Mouse (Mus musculus) liver, embryonic 15.5 days (tissue): Measurements from ENCODE around the gene Nrd1. TPM values are rescaled to one million over a fixed set of nuclear protein-coding genes. Genes with fewer than 3 reads are reported as not detected.

Experiments
- ATAC-seq: fragments of 200-750 bp; cut with Nextera tagmentation; 2 replicates; pipeline ENCODE4 v1.8.0; 2017; ENCODE audit warnings: moderate number of reproducible peaks, mild to moderate bottlenecking, moderate library complexity; ENCODE audit not compliant: insufficient read depth
- H3K27ac ChIP-seq: fragments of 300-500 bp; sonication (generic); replicated peaks from 2 replicates; pipeline ENCODE4 v1.5.1; 2015; ENCODE audit warnings: mild to moderate bottlenecking, inconsistent platforms
- H3K27me3 ChIP-seq: fragments of 300-500 bp; sonication (generic); 2 replicates; pipeline ENCODE4 v1.6.1; 2015; ENCODE audit warnings: mild to moderate bottlenecking, inconsistent platforms
- H3K36me3 ChIP-seq: fragments of 300-500 bp; sonication (generic); replicated peaks from 2 replicates; pipeline ENCODE4 v1.6.1; 2015; ENCODE audit warnings: moderate library complexity, mild to moderate bottlenecking, inconsistent platforms
- H3K4me1 ChIP-seq: fragments of 300-500 bp; sonication (generic); replicated peaks from 2 replicates; pipeline ENCODE4 v1.6.1; 2015; ENCODE audit warnings: inconsistent platforms
- H3K4me2 ChIP-seq: fragments of 300-500 bp; sonication (generic); 2 replicates; pipeline ENCODE4 v1.6.1; 2015; ENCODE audit warnings: moderate library complexity, mild to moderate bottlenecking, inconsistent platforms
- H3K4me3 ChIP-seq: fragments of 300-500 bp; sonication (generic); replicated peaks from 2 replicates; pipeline ENCODE4 v1.5.1; 2015; ENCODE audit warnings: mild to moderate bottlenecking, inconsistent platforms
- H3K9ac ChIP-seq: fragments of 300-500 bp; sonication (generic); 2 replicates; pipeline ENCODE4 v1.6.1; 2015; ENCODE audit warnings: moderate library complexity, mild to moderate bottlenecking, inconsistent platforms
- H3K9me3 ChIP-seq: fragments of 300-500 bp; sonication (generic); replicated peaks from 2 replicates; pipeline ENCODE4 v1.6.1; 2016; ENCODE audit warnings: inconsistent platforms
- WGBS: fragments of 180-500 bp; shearing (Covaris S2); methylation state at CpG from one replicate; pipeline ENCODE4 v1.1.7; 2015; ENCODE audit warnings: mixed read lengths; ENCODE audit not compliant: insufficient replicate concordance; 5-methylcytosine and 5-hydroxymethylcytosine counted together
- polyA plus RNA-seq: library from polyadenylated mRNA; unstranded; fragments of >200 nt; fragmentation: Nextera tagmentation; extraction: Ambion mirVana; gene quantifications from 2 replicates; pipeline ENCODE4 v1.2.1, GENCODE M21; 2015

The Nrd1 gene
- 33.7 and 33.8 TPM in 2 replicates for polyA plus RNA-seq

DNA sequence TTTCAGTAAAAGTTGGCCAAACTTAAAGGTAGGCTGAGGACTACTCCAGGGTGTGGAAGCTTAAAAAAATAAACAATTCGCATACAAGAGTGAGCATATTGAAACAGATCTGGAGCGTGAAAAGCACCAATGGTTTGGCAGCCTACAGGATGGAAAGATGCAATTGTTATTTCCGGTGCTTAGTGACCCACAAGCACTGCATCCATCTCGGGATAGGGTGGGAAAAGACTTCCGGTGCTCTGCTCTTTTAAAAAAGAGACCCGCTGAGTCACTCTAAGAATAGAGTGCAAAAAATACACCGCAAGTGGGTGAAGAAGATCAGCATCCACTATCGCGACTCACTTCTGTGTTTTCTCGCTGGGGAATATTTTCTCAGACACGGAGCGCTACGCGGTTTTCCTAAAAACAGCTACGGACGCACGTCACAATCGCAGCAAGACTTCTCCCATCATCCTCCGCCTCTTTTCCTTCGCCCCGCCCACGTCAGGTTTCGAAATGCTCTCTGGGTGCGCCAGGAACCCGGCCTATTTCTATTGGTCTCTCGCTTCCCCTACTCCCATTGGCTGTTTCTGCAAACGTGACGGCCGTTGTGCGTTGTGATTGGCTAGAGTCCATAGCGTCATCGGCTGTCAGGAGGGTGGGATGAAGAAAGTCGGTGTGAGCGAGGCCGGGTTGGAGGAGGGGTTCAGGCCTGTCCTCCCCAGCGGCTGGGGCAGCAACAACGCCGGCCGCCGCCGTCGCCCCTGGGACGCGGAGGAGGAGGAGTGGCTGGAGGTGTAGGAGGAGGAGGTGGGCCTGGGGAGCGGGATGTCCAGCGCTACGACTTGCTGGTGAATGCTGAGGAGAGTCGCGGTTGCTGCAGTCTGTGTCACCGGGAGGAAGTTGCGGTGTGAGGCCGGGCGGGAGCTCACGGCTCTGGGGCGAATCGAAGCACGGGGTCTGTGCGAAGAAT is at the start of gene Nrd1:
Gene Nrd1 (plus strand): TSS at position 657 of the 952 bp plus-strand sequence.
- peak; percentile 98 for ATAC-seq

DNA sequence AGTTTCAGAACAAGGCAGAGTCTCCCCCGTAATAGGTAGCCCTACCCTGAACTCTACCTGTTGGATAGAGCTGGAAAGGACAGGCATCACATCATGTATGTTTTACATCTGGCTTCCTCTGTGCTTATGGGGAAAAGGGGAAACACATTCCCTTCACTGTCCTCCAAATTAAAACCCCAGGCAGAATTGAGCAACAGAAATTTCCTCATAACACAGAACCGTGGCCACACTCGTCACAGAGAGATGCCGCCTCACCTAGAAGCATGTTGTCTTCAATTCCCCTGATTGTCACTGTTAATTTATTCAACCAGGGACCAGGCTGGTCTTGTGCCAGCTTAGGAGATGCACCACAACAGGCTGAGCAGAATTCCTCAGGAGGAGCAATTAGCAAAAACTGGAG is 48.8 kb upstream of the Nrd1 start:
- Histone ChIP-seq H3K27ac (no peak overlapping the region), H3K9me3 (no peaks in the 10 kb centered on the region), H3K4me2 (no peak overlapping the region), H3K4me3 (no peak overlapping the region), H3K9ac (no peak overlapping the region), H3K27me3 (peaks cover 5% of the 10 kb centered on the region; the same call in 1 of the 2 replicates), H3K36me3 (no peaks in the 10 kb centered on the region), H3K4me1 (no peaks in the 10 kb centered on the region)
- ATAC-seq = no peak
- 50% methylated on average over 4 of the region's 4 CpGs for WGBS

More for the DNA sequence above, at the start of gene Nrd1:
- H3K9me3 ChIP-seq = no peaks in the 10 kb centered on the region
- H3K9ac ChIP-seq = peak within 1 kb of the TSS; percentile 90
- H3K27me3 ChIP-seq = 0 out of 2 replicates have a peak, but pooled peaks cover under 1% of the 10 kb centered on the region
- peaks cover 10% of the 10 kb centered on the region for H3K36me3 ChIP-seq
- H3K4me2 ChIP-seq = peak within 1 kb of the TSS; percentile 81
- peaks cover 20% of the 10 kb centered on the region for H3K4me1 ChIP-seq
- H3K4me3 ChIP-seq = peak within 1 kb of the TSS; percentile 88
- H3K27ac ChIP-seq = peak within 1 kb of the TSS; percentile 94
- under 1% methylated on average over 58 of the region's 58 CpGs for WGBS

DNA sequence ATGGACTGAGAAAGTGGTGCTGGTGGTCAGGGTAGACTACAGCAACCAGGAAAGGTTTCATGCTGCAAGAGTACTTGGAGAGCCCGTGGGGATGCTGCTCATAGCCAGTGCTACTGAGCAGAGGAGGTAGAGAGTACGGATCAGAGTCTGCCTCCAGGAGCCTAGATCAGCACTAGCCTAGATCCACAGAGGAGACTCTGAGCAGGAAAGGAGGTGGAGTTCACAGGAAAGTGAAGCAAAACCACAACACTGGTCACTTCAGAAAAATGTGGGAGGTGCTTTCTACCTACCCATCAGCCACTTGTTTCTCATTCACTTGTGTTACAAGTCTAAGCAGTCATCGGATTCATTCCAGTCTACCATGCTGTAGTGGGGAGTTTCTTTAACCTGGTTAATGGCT is 40.8 kb upstream of the Nrd1 start:
- H3K27ac ChIP-seq = peak overlapping the region; percentile 88
- no peaks in the 10 kb centered on the region for H3K36me3 ChIP-seq
- H3K9me3 ChIP-seq = no peaks in the 10 kb centered on the region
- 71% methylated on average over 3 of the region's 3 CpGs for WGBS
- peak overlapping the region; percentile 62 for H3K4me2 ChIP-seq
- no peaks in the 10 kb centered on the region for H3K27me3 ChIP-seq
- no peak overlapping the region for H3K4me3 ChIP-seq
- no peak for ATAC-seq
- H3K4me1 ChIP-seq = peaks cover 31% of the 10 kb centered on the region
- no peak overlapping the region for H3K9ac ChIP-seq

DNA sequence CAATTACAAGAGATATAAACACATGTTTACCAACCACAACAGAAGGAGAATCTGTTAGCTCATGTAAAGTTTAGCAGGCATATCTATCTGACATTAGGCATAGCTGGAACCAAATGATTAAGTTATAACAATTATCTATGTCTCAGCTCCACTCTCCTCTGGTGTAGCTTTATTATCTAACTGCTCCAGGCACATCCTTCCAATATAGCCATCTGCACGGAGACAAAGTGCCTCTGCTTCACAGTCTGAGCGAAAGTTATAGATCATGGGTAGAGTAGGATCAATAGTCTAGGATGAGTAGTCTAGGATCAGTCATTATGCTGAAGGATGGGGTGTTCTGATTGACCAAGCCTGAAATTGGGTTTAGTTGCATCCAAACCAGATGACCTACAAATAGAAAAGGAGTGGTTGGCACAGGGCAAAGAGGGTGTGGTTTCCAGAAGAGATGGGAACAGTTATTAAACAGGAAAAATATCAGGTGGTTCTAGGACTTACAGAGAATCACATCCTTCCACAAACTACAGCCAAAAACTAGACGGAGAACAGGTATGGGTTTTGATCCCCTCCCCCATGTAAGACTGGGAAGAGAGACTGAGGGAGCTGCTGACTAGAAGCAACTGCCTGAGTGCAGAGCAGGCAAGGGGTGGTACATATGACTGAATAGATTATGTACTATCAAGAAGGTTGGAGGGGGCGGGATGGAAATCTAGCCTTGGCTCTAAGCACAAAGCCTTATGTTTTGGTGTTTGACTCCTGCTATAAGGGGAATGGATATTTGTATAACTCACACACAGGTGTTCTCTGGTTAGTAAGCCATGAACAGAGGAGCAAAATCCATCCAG is 39.6 kb upstream of the Nrd1 start:
- 27% methylated on average over 4 of the region's 4 CpGs for WGBS
- Histone ChIP-seq H3K4me1 (peaks cover 31% of the 10 kb centered on the region), H3K9ac (no peak overlapping the region), H3K27ac (peak overlapping the region; percentile 88), H3K27me3 (no peaks in the 10 kb centered on the region), H3K4me2 (peak overlapping the region; percentile 62), H3K36me3 (no peaks in the 10 kb centered on the region), H3K4me3 (peak overlapping the region; percentile 30), H3K9me3 (no peaks in the 10 kb centered on the region)
- ATAC-seq = peak; percentile 96

DNA sequence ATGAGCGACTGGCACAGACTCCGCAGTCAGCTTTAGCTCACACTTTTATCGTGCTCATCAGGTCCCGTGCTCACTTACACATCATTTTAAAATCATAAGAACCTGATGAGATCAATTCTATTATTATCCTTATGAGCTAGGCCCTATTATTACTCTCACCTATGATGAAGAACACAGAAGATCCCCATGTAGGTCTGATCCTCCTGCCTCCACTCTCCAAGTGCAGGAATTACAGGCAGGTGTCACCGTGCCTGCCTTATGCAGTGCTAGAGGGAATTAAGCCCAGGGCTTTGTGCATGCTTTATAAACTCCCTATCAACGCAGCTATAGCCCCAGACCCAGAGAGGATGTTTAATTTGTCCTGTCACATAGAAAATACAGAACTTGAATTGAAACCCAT is 37.4 kb upstream of the Nrd1 start:
- Histone ChIP-seq H3K27ac (0 out of 2 replicates have a peak overlapping the region, but pooled peaks have one; percentile 29), H3K9ac (no peak overlapping the region), H3K4me1 (peaks cover 31% of the 10 kb centered on the region), H3K9me3 (no peaks in the 10 kb centered on the region), H3K27me3 (no peaks in the 10 kb centered on the region), H3K4me2 (no peak overlapping the region), H3K36me3 (no peaks in the 10 kb centered on the region), H3K4me3 (no peak overlapping the region)
- 81% methylated on average over 6 of the region's 6 CpGs for WGBS
- no peak for ATAC-seq

DNA sequence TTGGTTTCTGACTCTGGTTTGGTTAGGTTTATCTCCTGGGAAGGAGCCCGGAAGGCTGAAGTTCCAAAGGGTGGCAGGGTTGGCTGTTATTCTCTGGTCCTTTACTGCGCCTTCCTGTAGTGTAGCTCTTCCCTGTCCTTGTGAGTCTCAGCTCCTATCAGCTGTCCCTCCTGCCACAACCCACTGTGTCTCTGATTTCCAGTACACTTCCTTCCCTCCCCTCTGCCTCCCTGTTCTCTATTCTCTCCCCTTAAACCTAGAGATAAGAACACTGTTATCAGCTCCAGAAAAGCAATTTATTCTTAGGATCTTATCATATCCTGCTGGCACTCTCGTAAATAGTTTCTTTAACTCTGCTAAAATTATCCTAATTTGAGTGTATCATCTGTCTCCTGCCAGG is 30.9 kb upstream of the Nrd1 start:
- peak; percentile 49; the same call in 1 of the 2 replicates for ATAC-seq
- no peak overlapping the region for H3K27ac ChIP-seq
- H3K4me1 ChIP-seq = peaks cover 9% of the 10 kb centered on the region
- H3K27me3 ChIP-seq = no peaks in the 10 kb centered on the region; the same call in none of the 2 replicates
- H3K4me3 ChIP-seq = no peak overlapping the region
- no peaks in the 10 kb centered on the region for H3K36me3 ChIP-seq
- no peak overlapping the region for H3K4me2 ChIP-seq
- WGBS = 13% methylated on average over 3 of the region's 3 CpGs
- no peak overlapping the region for H3K9ac ChIP-seq
- H3K9me3 ChIP-seq = no peaks in the 10 kb centered on the region

DNA sequence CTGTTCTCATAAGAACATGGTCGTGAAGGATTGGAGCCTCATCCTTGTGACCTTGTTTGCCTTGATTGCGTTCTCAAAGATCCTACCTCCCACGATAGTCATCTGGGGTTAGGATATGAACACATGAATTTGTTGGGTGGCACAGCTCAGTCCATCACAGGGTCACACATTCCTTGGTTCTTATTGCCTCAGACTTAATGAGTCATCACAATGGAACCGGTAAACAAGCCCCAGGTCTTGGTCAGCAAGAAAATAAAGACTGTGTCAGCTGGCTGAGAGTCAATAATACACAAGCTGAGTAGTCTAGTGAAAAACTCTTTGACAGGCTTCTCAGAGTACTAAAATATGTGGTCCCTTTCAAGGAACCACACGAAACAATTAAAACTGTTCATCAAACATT is 29.4 kb upstream of the Nrd1 start:
- Histone ChIP-seq H3K4me1 (peaks cover 9% of the 10 kb centered on the region), H3K36me3 (no peaks in the 10 kb centered on the region), H3K27ac (no peak overlapping the region), H3K9me3 (no peaks in the 10 kb centered on the region), H3K27me3 (no peaks in the 10 kb centered on the region; the same call in none of the 2 replicates), H3K4me3 (no peak overlapping the region), H3K4me2 (no peak overlapping the region), H3K9ac (no peak overlapping the region)
- no peak for ATAC-seq
- WGBS = 62% methylated on average over 5 of the region's 5 CpGs

DNA sequence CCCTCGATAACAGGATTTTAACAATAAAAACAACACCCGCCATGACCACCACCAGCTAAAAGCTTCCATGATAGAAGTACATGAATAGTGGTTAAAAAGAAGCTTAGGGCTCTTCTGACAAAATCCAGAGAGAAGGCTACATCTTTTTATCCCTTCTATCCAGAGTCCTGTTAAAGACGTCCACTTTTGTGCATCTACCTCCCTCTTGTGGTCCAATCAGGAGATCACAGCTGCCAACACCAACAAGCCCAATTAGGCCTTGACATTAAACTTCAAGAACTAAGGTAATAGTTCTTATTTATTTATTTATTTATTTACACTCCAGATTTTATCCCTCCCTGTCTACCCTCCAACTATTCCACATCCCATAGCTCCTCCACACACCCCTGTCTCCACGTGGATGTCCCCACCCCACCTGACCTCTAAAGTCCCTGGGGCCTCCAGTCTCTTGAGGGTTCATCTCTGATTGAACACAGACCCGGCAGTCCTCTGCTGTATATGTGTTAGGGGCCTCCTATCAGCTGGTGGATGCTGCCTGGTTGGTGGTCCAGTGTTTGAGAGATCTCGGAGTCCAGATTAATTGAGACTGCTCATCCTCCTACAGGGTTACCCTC is 23.9 kb upstream of the Nrd1 start:
- no peak overlapping the region for H3K9ac ChIP-seq
- H3K4me1 ChIP-seq = peaks cover under 1% of the 10 kb centered on the region; the same call in 1 of the 2 replicates
- peaks cover 13% of the 10 kb centered on the region for H3K27me3 ChIP-seq
- H3K36me3 ChIP-seq = no peaks in the 10 kb centered on the region
- H3K9me3 ChIP-seq = no peaks in the 10 kb centered on the region
- no peak overlapping the region for H3K4me3 ChIP-seq
- H3K4me2 ChIP-seq = no peak overlapping the region
- ATAC-seq = no peak
- WGBS = 35% methylated on average over 6 of the region's 6 CpGs
- no peak overlapping the region for H3K27ac ChIP-seq

DNA sequence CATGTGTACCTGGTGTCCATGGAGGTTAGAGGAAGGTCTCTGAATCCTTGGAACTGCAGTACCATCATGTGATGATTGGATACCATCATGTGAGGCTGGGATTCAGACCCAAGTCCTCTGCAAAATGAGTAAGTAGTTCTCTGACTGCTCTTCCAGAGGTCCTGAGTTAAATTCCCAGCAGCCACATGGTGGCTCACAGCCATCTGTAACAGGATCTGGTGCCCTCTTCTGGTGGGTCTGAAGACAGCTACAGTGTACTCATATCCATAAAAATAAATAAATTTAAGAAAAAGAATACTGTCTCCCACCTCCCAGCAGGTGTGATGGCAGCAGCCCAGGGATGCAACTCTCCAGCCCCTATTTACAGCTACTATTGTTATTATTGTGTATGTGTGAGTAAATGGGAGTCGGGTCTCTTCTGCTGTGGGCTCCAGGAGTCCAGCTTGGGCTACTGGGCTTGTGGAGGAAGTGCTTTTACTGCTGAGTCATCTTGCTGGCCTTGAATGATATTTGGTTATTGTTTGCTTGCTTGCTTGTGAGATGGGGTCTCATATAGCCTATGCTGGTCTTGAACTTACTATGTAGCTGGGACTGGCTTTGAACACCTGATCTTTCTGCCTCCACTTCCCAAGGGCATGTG is 13.5 kb upstream of the Nrd1 start:
- Histone ChIP-seq H3K4me3 (no peak overlapping the region), H3K9me3 (no peaks in the 10 kb centered on the region), H3K27ac (no peak overlapping the region), H3K27me3 (peaks cover 4% of the 10 kb centered on the region), H3K9ac (no peak overlapping the region), H3K36me3 (no peaks in the 10 kb centered on the region), H3K4me2 (no peak overlapping the region), H3K4me1 (peaks cover 22% of the 10 kb centered on the region)
- 62% methylated on average over 1 of the region's 1 CpGs for WGBS
- ATAC-seq = no peak

DNA sequence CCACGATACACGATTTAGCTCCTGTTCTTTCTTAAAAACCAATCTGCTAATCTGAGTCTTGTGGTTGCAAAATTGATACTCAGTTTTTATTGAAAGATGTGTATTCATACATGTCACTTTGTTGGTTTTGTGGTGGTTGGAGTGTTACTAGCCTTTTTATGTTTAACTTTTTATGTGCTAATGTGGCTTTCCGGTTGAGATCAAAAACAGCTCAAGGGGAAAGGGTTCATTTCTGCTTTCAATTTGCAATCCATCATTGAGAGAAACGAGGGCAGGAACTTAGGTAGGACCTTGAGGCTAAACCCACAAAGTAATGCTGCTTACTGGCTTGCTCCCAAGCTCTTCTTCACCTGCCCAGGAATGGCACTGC is 13.0 kb upstream of the Nrd1 start:
- WGBS = 65% methylated on average over 4 of the region's 4 CpGs
- Histone ChIP-seq H3K36me3 (no peaks in the 10 kb centered on the region), H3K4me2 (no peak overlapping the region), H3K27me3 (peaks cover 4% of the 10 kb centered on the region), H3K9ac (no peak overlapping the region), H3K4me3 (no peak overlapping the region), H3K9me3 (no peaks in the 10 kb centered on the region), H3K4me1 (peaks cover 22% of the 10 kb centered on the region), H3K27ac (no peak overlapping the region)
- no peak for ATAC-seq
